Mouse (Mus musculus) adrenal gland, postnatal 25 days (tissue): ENCODE results near the gene Flywch1. TPM values are rescaled to one million over a fixed set of nuclear protein-coding genes. Genes with fewer than 3 reads are reported as not detected.
"Not testable (repeated sequence)": the region's sequence is repeated elsewhere in the genome, so short reads cannot be mapped to it uniquely, and the experiment has no call there.

Source experiments
- DNase-seq: peaks from one replicate; pipeline ENCODE4 v3.0.0; 2021; ENCODE audit warnings: mixed read lengths
- total RNA-seq: library from RNA; stranded (reverse); gene quantifications from 2 replicates; pipeline ENCODE4 v1.2.3, GENCODE M21; 2021

The Flywch1 gene
- total RNA-seq, 1 experiment from 2014 or later, result 56.3 TPM

DNA sequence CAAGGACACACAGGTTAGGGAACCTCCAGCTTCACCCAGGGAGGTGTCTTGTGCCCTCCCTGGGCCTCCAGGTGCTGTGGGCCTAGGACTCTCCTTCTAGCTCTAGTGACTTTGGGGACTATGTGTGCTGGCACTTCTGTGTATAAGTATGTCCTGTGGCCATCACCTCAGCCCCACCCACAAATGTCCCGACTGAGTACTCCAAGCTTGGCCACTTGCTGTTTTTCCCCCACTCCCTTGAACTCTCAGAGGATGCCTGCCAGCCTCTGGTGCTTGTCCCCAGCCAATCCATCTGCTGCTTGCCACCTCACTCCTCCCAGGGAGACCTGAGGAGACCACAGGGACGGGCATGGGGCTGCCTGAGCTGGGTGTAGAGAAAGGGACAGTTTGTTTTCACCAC lies 7.0 kb upstream of the Flywch1 start:
- DNase-seq, result no peak

DNA sequence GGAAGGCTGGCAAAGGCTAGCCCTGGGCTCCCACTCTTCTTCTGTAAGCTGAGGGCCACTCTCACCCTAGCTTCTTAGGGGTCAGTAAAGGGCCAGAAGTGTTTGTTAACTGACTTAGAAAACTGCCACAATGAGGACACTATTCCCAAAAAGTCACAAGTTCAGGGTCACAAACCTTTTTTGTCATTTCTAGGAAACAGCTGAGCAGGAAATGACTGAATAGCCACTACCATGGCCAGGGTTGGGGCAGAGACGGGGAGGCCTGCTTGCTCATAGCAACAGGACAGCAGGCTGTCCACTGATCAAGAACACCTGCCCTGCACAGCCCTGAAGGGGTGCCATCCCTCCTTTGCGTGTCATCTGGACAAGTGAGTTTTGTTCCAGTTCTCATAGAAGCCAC lies 5.7 kb upstream of the Flywch1 start:
- no peak for DNase-seq

DNA sequence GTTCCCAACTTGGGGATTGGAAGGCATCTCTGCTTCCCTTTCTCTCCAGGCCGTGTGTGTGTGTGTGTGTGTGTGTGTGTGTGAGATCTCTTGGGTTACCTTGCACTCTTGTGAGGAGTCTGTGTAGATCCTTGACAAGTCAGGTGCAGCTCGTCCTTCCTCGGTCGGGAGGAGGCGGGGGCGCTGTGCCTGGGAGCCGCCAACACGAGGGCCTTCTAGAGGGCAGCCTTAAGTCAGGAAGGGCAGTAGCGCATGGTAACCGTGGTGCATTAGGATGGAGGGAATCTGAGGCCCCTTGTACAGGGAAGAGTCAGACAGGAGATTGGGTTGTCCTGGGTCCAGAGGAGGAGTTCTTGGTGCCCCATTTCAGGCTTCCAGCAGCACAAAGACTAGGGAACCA lies 4.8 kb upstream of the Flywch1 start:
- DNase-seq, result no peak

DNA sequence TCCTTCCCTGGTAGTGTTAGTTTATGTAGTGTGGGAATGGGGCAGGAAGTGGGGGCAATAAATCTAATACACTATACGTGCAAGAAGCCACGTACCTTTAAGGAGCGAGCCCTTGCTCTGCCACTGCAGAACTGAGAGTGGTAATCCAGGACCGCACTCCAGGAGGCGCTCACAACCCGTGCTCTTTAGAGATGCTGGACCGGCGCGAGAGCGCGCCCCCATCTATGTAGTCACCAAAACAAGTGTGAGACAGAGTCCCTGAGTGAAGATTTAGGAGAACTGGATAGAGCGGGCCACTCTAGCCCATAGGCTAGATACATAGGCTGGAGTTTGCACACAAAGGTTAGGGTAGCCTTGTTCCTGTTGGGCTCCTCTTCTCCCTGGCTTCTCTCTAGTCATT lies 2.7 kb upstream of the Flywch1 start:
- DNase-seq, result peak; percentile 86

DNA sequence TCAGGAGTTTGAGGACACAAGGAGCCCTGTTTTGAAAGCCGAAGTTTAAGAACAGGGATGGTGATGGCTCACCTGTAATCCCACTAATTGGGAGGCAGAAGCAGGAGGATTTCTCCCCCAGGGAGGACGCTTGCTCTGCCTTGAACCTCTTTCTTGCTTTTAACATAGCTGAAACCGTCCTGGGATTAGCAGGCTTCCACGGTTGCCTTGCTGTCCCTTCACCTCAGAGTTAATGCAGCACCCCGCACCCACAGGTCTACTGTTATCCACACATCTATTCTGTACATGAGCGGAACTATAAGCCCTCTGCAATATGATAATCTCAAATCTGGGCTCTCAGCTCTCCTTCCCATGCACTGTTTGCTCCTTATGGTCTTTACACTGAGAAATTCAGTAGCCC lies 2.3 kb upstream of the Flywch1 start:
- DNase-seq, result no peak

DNA sequence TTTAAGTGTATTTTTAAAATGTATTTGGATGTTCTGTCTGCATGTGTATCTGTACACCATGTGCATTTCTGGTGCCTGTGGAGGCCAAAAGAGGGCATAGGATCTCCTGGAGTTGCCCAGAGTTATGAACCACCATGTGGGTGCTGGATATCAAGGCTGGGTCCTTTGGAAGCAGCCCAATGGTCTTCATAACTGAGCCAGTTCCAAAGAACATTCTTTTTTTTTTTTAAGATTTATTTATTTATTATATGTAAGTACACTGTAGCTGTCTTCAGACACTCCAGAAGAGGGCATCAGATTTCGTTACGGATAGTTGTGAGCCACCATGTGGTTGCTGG lies 786 bp upstream of the Flywch1 start:
- not testable (repeated sequence) for DNase-seq

DNA sequence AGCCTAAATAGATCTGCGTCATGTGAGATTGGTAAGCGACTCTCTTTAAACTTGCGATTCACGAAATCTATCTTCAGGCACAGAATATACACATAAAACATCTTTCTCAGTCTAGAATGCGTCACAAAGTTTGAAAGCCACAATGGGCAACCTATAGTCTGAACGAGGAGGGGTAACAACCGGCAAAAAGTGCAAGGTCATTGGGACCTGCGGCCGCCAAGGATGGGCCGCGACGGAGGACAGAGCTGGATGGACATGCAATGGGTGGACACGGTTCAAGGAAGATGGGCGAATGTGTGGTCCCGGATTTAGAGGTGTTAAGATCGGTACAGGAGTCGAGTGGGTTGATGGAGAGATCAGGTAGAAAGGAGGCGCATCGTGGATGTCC lies 512 bp downstream of the Flywch1 start:
- no peak for DNase-seq

DNA sequence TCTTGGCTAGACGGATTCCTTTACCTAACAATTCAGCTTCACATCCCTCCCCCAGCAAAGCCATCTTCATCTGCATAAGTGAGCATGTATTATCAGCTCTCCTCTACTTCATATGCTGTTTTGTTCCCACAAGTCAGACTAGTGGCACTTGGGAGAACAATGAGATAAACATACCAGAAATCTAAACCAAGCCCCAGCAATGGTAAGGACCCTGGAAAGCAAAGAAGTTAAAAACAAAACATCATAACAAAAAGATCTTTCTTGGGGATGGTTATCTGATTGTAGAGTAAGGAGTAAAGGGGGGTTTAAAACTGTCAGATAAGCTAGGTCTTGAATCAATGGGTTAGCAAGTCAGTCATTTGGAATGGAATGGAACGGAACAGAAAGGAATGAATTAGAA lies 909 bp downstream of the Flywch1 start:
- DNase-seq, result no peak

DNA sequence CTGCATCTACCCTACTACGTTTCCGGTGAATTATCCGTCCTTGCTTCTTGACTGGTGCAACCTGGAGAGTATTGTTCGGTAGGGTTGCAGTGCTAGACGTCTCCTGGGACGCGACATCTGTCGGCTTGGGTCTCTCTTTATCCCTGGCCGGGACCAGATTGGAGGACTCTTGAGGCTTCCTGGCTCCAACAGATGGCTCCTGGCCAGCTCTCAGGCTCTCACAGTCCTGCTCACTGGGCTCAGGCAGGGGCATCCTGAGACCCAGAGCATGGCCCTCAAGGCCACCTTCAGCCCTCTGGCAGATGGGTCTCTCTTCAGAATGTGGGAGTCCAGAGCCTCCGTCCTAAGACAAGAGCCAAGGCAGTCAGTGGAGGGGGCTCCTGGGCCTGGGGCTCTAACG lies 8.4 kb downstream of the Flywch1 start:
- DNase-seq, result no peak

DNA sequence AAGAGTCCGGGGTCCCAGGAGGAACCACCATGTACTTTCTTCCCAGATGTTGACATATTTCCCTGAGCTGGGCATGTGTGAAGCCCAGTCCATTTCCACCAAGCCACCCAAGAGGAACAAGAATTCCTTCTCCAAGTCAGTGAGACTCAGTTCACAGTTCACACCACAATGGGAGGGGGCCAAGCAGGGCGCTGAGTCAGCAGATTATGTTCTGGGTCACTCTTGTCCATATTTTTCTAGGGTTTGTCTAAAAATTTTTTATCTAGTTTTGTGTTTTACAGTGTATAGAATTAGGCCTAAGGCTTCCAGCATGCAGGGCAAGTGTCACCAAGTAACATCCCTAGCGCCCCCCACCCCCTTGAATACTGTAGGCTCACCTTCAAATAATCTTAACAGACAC lies 10.2 kb downstream of the Flywch1 start:
- no peak for DNase-seq

DNA sequence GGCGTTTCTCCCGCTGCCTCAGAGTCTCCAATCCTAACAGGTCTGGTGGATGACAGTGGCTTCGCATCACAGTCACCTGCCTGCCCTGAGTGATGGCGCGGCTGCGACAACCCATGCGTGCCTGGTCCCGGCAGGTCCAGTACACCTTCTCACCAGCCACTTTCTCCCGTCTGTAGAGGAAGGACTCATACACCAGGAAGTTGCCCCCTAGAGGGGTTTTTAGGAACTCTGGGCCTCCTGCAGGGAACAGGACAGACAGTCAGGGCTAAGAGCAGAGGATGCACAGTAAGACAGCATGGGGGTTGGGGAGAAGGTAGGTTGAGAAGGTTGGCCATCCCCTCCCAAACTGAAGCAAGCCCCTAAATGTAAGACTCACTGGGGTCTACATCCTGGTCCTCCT lies 11.2 kb downstream of the Flywch1 start:
- DNase-seq, result no peak

DNA sequence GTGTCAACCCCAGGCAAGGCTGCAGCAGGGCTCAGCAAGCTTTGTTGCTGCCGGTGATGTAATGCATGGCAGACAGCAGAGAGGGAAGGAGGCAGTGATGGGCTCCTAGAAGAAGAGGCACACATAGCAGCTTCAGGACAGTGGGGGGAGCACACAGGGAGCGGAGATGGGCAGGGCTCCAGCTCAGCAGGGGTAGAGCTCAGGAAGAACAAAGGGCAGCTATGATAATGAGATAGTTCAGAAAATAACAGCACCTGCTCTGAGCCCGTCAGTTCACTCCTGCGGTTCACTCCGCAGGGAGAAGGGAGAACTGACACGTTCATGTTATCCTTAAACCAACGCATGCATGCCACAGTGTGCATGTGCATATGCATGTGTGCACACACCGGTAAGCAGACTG lies 12.6 kb downstream of the Flywch1 start:
- no peak for DNase-seq

DNA sequence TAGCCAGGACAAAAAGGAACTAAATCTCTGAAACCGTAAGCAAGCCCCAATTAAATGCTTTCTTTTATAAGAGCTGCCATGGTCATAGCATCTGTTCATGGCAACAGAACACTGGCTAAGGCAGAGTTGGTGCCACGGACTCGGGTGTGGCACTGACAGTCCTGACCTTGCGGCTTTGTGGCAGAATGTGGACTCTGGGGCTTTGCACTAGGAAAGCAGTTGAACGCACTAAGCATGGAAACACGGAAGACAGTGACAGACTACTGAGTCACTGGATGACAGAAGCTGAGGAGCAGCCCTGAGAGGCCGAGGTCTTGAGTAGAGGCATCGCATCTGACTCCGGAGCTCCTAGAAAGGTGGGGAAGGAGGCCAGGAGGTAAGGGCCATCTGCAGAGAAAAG lies 13.8 kb downstream of the Flywch1 start:
- DNase-seq, result no peak

DNA sequence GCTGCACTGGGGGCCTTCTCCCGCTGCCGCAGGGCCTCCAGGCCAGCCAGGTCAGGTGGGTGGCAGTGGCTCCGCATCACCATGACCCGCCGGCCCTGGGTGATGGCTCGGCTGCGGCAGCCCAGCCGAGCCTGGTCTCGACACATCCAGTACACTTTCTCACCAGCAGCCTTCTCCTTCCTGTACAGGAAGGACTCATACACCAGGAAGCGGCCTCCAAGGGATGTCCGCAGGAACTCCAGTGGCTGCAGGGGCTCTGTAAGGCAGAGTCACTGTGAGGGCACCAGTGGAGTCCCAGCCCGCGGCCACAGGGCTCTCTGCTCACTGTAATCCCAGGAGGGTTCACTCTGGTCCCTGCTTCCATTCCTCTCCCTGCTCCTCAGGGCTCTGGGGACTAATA lies 15.7 kb downstream of the Flywch1 start:
- DNase-seq, result no peak

DNA sequence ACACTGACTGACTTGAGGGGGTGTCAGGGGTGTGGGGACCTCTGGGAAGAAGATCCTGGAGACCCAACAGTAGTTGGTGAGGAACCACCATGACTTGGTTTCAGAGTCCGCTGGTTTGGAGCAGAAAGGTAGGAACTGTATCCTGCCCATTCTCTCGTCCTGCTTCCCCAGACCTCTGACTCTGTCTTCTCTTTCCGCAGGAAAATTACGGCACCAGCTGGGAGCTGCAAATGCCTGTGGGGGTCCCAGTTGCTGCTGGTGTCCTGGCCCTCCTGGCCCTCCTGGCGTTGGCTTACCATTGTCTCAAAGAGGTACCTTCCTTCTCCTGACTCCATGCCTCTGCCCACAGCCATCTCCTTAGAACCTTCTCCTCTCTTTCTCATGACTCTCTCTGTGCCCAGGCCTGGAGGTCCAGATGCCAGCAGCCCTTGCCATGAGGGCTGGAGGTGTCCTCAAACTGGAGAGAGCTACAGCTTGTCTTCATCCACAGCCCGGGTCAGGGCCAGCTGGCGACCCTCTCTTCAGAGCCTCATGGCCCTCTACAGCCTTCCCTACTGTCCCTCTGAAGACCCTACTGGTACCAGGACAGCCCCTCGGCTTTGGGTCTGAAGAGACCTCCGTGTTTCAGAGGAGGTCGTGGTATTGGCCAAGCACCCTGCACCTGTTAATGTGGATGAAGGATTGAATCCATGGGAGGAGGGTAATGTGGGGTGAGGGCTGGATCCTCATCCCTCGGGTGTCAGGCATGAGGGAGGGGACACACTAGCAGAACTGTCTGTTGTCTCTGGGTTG lies 21.8 kb downstream of the Flywch1 start:
- DNase-seq, result no peak

DNA sequence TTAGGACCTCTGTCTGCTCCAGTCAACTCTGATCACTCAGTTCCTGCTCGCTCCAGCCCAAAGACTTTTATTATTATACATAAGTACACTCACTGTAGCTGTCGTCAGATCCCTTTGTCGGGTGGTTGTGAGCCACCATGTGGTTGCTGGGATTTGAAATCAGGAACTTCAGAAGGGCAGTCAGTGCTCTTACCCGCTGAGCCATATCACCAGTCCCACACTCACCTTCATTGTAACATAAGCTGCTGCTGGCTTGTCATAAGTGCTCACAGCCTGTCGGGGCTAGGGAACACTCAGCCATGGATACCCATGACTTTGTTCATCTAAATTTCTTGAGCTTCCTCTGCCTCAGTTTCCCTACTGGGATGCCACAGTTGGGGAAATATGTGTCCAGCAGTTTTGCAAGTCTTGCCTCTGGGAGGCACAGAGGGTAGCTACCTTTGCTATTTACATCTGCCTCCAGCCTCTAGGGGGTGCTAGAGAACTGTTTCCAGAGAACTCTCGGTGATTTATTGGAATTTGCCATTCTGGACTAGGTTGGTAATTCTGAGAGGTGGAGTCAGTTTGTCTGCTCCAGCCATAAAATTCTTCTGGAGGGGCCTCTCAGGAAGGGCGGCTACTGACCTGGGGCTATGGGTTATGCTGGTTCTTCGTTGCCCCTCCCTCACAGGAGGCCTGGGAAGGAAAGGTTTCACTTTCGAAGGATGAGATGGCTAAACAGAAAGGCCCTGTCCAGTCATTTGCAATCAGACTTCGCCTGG lies 22.6 kb downstream of the Flywch1 start:
- DNase-seq, result peak; percentile 38

DNA sequence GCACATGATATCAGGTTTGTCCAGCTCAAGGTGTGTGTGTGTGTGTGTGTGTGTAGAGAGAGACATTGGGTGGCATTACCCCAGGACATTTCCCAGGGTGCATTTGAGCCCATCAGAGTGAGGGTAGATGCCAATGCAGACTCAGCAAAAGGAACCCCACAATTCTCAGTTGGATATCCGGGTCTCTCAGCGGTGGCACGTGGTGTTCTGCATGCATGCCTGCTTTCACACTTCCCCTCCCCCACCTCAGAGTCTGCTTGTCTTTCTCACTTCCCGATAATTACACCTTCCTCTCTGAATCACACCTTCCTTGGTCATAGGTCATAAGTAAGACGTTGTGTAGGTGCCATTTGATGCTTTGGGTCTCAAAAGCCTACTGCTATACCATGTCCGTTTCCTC lies 23.4 kb downstream of the Flywch1 start:
- DNase-seq, result no peak

DNA sequence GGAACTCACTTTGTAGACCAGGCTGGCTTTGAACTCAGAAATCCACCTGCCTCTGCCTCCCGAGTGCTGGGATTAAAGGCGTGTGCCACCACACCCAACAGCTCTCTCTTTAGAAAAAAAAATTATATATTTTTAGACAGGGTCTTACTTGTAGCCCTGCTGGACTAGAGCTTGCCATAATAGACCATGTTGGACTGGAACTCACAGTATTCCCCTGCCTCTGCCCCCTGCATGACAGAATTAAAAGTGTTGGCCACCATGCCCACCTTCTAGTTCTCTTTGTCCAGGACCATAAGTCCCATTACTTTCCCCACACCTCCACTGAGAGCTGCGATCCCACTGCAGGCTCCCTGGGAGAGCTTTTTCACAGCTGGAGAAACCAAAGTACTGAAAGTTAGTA lies 23.9 kb downstream of the Flywch1 start:
- DNase-seq, result no peak

DNA sequence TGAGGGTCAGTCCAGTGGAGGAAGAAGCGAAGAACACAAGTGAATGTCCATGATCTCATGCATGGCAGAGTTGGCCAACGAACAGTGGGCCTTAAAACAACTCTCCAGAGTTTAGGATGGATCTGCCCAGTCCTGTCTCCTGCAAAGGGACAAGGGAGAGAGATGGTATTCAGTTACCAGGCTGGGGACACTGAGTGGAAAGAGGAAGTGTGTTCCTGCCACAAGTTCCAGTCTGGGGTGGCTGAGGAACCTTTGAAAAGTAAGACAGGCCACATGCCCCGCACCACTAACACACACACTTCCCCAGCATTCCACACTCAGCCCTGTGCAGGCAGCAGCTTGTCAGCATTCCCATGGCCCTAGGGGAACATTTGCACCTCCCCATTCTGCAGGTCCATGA lies 24.6 kb downstream of the Flywch1 start:
- DNase-seq, result no peak

DNA sequence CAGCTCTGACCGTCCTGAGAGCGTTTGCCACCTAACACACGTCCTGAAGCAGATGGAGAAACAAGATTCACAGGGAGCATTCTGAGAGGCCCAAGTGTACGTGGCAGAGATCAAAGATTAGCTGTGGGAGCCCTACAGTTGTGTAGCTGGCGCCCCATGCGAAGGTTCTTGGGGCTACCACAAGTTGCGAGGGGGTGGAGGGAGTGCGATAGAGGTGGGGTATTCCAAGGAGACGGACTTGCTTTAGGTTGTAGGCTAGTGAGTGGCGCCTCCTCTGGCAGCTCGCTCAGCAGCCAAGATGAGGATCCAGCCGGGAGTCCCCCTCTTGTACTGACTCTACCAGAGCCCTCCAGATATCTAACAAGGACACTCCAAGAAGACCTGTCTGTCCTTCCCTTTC lies 25.1 kb downstream of the Flywch1 start:
- DNase-seq, result no peak

DNA sequence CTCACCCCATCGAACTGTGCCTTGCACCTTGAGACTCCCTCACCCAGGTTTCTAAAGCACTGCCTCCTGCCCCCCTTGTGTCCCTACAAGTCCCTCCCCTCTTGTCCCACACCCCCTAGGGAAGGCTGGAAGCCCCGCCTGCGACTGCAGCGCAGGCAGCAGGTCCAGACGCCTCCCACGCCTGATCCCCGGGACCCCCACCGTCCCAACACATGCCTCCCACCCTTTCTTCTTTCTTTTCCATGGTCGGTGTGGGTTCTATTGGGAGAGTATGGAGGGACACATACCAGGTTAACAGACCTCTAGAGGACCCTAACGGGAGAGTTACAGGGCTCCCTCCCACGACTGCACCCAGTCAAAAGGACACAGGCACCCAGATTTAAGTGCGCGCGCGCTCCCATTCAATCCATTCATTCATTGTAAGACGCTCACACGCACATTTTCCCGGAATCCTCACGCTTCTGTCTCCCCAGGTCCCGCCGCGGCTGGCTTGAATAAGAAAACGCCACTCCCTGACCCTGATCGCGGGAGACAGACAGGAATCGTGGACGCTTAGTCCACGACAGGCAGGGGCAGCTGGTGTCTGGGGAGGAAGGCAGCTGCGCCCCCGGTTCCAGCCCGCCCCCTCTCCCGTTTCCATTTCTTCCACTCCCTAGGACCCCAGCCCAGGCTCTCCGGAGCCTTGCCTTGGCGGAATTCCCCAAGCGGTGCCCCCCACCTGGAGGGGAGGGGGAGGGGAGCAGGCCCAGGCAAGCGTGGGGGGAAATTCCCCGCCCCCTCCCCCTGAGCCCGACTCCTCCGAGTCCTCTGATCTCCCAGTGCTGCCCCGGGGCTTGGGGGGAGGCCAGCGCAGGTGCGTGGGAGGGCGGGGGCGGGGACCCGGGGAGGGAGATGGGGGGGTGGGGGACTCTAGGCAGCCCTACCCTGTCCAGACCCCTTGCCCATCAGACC lies 25.8 kb downstream of the Flywch1 start, which contains the start of gene Kremen2:
Kremen2 (minus strand) TSS at position 533 of the 951 bp plus-strand sequence.
- DNase-seq, result no peak

DNA sequence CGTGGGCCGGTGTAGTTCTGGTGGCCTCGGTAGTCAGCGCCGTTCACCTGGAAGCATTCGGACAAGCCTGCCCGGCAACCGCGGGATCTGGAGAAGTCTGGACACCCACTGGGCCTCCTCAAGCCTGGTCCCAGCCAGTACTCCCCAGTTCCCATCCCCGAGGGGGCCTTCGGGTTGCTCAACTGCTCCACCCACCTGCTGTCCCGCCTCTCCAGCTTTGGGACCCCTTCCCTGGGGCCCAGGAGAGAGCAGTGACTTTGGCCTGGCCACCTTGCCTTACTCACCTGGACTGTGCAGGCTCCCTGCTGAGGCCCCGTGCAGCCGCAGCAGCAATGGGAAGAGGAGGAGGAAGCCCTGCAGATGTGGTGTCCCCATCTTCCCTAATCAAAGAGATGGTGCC lies 26.8 kb downstream of the Flywch1 start:
- DNase-seq, result no peak

DNA sequence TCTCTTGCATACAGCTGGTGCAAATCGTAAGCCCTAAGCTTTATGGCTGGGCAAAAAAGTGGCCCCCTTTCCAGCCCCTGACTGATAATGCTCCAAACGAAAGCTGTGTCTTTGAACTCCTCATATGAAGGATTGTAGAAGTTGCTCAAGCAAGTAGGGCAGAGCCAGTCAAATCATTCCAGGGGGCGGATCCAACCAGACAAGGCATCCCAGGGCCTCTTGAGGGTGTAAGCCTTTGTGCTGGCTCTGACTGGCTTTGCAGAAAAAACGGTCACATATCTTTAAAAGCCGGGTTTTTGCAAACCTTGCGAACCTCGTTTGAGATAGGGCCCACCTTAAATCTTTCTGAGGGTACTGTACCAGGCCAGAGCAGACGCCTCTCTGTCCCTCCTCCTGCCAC lies 27.3 kb downstream of the Flywch1 start:
- no peak for DNase-seq
